Mouse (Mus musculus) embryo, embryonic 9.5 days (tissue): Measurements from ENCODE around the gene Zp2.

ENCODE experiments used
- DNase-seq: peaks from one replicate; pipeline ENCODE4 v3.0.0-alpha.2; 2017; ENCODE audit errors: extremely low spot score

Zp2 gene

DNA sequence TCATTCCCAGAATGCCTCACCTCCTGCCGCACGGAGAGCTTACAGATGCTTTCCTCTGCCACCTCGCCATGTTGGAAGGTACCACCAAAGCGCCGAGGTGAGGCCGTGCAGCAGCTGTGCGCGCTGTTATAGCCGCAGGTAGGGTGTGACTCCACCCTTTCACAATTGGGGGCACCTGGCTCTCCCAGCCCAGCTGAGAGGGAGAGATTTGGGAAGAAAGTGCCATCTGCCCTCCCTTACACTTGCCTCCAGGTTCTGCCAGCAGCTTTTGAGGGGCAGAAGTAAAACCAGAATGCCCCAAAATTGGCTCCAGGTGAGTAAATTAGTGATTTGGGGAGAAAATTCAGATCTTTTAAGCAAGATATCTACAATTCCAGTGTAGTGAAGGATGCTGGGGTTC lies at the start of gene Zp2:
TSS of gene Zp2 (minus strand) at position 101 of the 400 bp plus-strand sequence.
- DNase-seq = no peak

DNA sequence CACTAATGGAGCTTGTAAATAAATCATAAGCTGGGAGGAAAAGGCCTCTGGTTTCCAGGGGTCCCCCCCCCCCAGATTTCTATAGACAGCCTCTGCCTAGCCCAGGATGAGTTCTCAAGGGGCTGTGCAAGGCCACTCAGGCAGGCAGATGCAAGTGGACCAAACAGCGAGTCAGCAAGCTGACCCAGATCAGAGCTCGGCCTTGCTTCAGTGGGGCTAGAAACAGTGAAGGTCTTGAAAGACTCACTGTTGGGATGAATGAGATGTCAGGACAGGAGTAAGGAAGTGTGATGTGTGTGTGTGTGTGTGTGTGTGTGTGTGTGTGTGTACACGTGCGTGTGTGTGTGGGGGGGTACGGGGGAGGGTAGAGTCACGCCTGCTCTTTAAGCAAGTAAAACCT lies 47.7 kb upstream of the Zp2 start:
- DNase-seq = no peak

DNA sequence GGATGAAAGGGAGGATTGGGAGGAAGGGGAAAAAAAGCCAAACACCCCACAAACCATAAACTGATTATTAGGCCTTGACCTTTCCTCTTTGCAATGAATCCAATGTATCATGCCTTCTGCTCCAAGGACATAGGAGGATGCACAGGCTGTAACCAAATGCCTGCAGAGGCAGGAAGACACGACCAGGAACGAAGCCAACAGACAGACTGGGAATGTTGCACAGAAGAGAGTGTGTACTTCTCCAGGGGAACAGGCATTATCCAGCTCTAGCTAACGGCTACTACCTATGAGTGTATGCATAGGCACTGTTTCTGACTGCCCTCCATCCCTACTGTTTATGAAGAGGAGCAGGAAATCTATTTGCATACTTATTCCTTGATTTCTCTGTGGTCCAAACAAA lies 47.1 kb upstream of the Zp2 start:
- DNase-seq = no peak

- DNase-seq = no peak
These were observed 45.1 kb upstream of the Zp2 start for GRCm38 (mm10) chr7:120190150-120190665.

DNA sequence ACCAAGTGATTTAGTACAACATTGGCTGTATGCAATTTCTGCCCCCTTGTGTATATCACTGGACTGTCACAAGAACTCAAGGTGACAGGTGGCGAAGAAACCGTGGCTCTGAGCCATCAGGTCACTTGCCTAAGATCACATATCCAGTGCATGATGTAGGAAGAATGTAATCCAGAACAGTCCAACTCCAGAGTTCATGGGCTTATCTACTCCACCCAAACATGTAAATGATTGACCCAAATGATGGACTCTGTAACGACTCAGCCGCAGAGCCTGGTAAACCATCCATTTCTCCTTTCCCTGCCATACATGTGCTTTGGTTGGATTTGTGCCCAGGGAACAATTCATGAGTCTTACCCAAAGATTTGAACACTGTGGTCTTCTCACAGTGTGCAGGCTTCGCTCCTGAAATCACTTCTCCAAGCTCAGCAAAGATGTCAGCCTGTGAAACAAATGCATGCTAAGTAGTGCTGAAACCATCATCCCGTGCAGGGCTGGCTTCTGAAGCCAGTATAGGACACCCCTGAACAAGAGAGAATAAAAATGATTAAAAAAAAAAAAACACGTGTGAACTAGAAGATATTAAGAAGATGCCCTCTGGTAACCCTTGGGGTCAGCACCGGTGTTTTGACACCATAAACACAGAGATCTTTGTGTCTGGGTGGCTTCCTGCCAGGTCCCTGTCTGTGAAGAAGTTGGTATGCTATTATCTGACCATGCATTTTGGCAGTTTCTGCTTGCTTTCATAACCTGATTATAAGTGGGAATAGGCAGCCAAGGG lies 44.5 kb upstream of the Zp2 start:
- no peak for DNase-seq

DNA sequence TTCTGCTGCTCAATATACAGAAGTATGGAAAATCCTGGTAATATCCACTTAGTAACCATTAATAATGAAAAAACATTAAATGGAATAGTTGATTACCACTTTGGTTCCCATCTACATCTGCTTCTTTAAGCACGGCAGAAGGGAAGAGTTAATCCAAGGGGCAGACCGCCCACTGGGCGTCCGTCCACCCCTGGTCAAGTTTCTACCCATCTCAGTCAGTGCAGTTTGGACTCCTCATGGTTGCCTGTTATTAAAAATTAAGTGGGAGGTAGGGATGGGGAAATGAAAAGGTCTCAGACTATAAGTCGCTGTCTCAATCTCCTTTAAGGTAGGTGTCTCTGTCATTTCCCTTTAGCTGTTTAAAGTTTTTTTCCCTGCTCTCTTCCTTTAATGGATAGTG lies 43.9 kb upstream of the Zp2 start:
- no peak for DNase-seq

- no peak for DNase-seq
These were observed 37.8 kb upstream of the Zp2 start for GRCm38 (mm10) chr7:120182891-120183290.

DNA sequence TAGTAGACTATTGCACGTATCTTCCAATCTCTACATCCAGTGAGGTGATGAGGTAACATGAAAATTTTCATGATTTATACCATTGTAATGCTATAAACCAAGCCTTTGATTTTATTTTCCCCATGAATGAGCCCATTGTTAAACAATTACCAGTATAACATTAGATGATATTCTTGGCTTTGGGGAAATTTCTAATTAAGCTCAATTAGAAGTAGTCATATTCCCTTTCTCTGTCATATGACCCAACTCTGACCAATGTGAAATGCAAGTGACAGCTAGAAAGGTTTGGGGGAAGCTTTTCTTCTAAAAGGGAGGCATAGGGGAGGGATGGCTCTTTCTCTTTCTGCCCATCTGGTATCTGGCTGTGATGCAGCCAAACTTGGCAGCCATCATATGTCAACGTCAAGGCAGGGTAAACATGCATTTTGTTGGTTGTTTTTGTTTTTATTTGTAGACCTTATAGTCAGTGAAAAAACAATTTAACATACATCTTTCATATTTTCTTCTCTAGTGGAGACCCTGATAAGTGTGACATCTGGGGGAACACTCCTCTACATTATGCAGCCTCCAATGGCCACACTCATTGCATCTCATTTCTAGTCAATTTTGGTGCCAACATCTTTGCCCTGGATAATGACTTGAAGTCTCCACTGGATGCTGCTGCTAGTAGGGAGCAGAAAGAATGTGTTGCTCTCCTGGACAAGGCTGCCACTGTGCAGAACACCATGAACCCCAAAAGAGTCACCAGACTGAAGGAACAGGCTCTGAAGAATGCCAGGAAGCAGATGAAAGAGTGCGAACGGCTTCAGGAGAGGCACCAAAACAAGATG lies 36.5 kb upstream of the Zp2 start:
- no peak for DNase-seq

DNA sequence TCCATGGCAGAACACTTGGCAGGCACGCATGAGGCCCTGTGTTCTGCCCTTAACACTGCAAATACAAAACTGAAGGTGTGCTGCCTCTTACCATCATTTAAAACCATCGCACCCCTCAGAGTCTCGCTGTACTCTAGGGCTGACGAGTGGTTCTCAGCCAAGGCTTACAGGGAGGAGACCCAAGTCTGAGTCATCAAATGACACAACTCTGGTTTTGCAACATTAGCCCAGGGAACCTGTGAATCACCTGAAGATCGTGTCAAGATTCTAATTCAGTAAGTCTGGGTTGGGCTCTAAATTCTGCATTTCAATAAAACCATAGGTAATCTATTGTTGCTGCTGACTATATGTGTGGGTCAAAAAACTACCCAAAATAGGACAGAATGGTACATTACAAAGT lies 35.5 kb upstream of the Zp2 start:
- no peak for DNase-seq

DNA sequence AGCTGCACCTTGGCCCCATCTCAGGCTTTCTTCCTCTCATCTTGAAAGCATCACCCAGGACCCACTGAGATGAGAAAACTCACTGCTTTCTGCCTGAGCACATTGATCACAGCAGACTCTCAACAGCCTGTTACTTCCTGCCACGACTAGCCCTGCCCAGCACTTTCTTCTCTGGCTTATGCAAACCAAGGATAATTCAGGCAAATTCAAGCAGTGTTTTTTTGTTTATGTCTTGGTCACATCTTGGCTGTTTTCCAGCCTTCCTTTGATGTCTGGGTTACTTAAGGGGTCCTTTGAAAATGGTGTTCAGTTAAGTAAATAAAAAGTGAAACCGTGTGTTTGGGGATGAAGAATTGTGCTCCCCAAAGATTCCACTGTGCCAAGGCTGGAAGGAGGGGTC lies 33.8 kb upstream of the Zp2 start:
- no peak for DNase-seq

DNA sequence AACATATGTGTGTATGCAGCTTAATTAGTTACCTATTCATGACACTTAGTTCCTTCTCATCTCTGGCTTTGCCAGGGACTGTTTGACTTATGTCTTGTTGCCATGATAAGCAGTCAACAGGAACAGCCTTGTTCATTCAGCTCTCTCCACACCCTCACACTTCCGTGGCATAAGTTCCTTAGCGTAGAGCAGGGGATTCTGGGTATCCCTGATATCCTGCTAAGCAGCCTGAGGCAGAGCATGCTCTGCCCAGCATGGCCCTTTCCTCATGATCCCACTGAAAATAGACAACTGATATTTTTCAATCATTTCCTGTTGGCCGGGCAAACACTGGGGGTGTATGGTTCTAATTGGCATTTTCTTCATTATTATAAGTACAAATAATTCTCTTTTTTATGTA lies 32.5 kb upstream of the Zp2 start:
- no peak for DNase-seq

GRCm38 (mm10) chr7:120174723-120175504 lies 29.8 kb upstream of the Zp2 start:
- DNase-seq = no peak

GRCm38 (mm10) chr7:120173603-120174244 lies 28.6 kb upstream of the Zp2 start, which contains the start of gene Anks4b:
TSS of gene Anks4b (plus strand) at chr7:120173858.
- DNase-seq = no peak

DNA sequence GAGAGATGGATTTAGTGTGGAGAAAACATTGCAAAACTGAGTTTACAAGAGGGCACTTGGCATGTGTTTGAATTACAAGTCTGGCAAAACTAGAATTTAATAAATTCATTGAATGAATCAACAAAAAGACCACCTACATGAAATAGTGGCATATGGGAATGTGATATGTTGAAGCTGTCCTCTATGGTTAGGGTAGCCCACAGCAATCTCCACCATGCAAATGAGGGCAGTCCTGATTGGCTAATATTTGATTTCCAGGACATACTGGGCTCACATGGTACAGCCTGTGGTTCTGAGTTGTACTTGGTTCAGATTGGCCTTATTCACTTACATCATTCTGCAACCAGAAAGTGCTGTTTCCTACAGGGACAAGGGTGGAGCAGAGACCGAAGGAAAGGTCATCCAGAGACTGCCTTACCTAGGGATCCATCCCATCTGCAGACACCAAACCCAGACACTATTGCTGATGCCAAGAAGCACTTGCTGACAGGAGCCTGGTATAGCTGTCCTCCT lies 27.2 kb upstream of the Zp2 start:
- DNase-seq = no peak

DNA sequence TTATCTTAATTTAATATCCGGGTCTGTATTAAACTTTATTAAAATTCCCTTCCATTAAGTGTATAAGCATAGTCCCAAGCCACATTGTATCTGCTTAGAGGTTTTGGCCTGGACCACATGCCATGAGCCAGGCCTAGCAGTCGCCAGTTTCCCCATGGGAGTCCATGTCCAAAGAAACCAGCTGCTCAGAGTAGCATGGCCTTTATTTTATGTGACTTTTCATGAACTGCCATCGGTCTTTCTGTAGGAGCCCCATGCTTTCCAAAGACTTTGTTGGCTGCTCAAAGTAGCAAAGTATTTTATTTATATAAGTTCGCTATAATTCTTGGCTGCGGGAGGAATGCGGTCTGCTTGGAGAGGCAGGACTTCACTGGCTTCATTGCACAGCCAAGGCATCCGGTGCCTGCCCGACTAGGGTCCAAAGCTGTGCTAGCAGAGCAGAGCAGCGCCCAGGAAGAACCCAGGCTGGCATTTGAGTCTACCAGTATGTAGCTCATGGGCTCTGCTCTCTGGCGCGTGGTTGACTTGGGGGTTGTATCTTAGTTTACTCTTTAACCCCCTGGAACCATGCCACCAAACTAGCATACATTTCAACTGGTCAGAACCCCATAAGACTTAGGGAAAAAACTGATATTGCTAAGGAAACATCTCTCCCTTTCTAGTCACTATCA lies 18.6 kb upstream of the Zp2 start:
- DNase-seq = no peak

DNA sequence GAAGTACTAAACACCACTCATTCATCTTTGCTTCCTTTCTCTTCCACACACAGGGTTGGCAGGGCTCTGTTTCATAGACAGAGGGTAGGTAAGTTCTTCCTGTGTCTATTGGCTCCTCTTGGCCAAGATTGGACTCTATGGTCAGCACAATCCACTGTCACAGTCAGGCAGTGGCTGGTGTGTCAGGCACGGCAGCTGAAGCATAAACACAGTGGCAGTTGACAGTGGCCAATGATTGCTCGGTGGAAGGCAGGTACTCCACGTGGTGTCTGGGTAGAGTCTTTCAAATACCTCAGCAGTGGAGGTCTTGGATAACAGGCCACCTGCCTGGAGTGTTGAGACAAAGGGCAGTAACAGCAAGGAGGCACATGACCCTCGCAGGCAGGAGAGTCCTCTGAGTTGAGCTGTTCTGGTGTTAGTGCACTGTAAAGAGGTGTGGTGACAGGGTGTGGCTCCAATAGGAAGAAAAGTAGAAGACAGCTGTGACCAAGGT lies 13.1 kb upstream of the Zp2 start:
- DNase-seq = no peak

DNA sequence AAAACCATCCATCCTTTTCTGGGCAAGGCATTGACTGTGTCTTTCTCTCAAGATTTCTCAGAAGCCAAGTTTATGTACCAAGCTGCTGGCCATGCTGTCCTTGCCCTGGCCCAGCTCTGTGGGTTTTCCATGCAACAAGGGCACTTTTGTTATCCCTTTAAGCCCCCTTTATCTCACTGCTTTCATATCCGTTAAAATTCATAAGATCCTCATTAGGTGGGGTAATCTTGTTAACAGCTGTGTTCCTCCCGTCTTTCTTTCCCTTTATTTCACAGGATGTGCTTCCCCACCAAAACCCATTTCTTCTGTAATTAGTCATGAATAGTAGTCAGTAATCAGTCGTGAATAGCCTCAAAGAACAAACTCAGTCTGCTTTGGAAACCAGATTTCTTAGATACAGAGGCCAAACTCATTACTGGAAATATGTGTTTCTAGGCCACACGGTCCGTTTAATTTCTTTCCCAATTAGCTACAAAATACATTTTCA lies 12.5 kb upstream of the Zp2 start:
- DNase-seq = no peak

GRCm38 (mm10) chr7:120156841-120157409 lies 11.8 kb upstream of the Zp2 start:
- no peak for DNase-seq

- no peak for DNase-seq
These were observed 5.8 kb upstream of the Zp2 start for GRCm38 (mm10) chr7:120150898-120151297.

GRCm38 (mm10) chr7:120150257-120150656 lies 5.2 kb upstream of the Zp2 start:
- DNase-seq = peak; percentile 48
